Mouse (Mus musculus) E14TG2a.4 (cell line): Measurements from ENCODE around the gene Trim69.

Source experiments
- H3K27me3 ChIP-seq: 2 replicates; pipeline ENCODE4 v1.6.1; 2014; ENCODE audit warnings: low read length, control low read depth; ENCODE audit not compliant: insufficient read depth
- H3K36me3 ChIP-seq: 2 replicates; pipeline ENCODE4 v1.6.1; 2014; ENCODE audit warnings: low read length, control low read depth; ENCODE audit not compliant: insufficient read depth
- H3K4me1 ChIP-seq: replicated peaks from 2 replicates; pipeline ENCODE4 v1.6.1; 2014; ENCODE audit warnings: low read depth, low read length, control low read depth
- H3K4me3 ChIP-seq: replicated peaks from 2 replicates; pipeline ENCODE4 v1.5.1; 2014; ENCODE audit warnings: mild to moderate bottlenecking, low read length
- H3K9me3 ChIP-seq: 2 replicates; pipeline ENCODE4 v1.6.1; 2014; ENCODE audit warnings: low read length, control low read depth
- CTCF ChIP-seq: conservative IDR thresholded peaks from 2 replicates; pipeline ENCODE4 v1.5.1; 2014; ENCODE audit warnings: low read length
- NANOG ChIP-seq: IDR thresholded peaks from 2 replicates; pipeline ENCODE4 v1.6.1; 2014; ENCODE audit warnings: borderline replicate concordance, low read length, mixed read lengths
- POU5F1 ChIP-seq: IDR thresholded peaks from 2 replicates; pipeline ENCODE4 v1.6.1; 2014; ENCODE audit warnings: low read length, borderline replicate concordance

Gene Trim69

DNA sequence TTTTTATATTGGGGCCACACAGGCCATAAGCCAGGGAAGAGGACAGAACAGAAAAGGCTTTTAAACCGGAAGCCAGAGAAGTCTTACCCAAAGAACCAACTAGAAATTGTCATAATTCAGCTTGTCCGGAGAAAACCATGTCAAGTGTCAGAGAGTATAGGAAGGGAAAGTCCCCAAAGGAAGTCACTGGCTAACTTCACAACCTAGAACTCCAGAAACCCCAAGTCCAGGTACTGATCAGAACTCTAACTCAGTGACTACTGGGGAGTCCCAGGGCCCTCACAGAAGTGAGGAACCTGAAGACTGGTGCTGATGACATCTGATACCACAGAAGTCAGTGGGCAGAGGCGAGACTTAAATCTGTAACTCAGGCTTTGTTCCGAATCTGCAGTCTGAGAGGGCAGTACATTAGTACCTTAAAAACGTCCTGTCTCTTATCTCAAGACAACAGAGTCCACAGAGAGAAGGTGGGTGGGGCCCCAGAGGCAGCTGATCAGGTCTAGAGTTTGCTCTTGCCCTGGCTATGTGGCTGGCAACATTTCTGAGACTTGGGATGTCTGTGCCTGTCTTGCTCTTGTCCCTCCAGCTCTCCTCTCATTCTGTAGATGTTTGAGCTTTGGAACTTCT is 22.5 kb upstream of the Trim69 start:
- Histone ChIP-seq H3K36me3 (no peaks in the 10 kb centered on the region), H3K4me1 (no peaks in the 10 kb centered on the region), H3K27me3 (peaks cover under 1% of the 10 kb centered on the region), H3K9me3 (no peaks in the 10 kb centered on the region), H3K4me3 (no peak overlapping the region)
- no peak for TF ChIP-seq CTCF
- no peak for TF ChIP-seq NANOG
- TF ChIP-seq POU5F1: no peak

DNA sequence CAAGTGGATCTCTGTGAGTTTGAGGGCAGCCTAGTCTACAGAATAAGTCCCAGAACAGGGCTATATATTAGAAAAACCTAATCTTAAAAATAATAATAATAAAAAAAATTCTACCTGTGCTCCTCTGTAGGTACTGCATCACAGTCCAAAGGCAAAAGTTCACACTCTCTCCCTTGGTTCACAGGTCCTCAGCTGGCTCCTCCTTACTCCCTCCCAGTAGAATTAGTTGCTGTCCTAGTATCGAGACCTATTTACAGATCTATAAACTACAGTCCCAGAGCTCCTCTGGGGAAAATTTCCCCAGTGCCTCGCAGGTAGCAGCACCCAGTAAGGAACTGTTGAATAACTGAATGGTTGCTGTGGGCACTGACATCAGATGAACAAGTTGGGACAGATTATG is 19.7 kb upstream of the Trim69 start:
- no peaks in the 10 kb centered on the region for H3K9me3 ChIP-seq
- H3K36me3 ChIP-seq: no peaks in the 10 kb centered on the region
- no peaks in the 10 kb centered on the region for H3K4me1 ChIP-seq
- peaks cover 18% of the 10 kb centered on the region for H3K27me3 ChIP-seq
- no peak for TF ChIP-seq NANOG
- TF ChIP-seq CTCF: no peak
- TF ChIP-seq POU5F1: no peak
- no peak overlapping the region for H3K4me3 ChIP-seq

DNA sequence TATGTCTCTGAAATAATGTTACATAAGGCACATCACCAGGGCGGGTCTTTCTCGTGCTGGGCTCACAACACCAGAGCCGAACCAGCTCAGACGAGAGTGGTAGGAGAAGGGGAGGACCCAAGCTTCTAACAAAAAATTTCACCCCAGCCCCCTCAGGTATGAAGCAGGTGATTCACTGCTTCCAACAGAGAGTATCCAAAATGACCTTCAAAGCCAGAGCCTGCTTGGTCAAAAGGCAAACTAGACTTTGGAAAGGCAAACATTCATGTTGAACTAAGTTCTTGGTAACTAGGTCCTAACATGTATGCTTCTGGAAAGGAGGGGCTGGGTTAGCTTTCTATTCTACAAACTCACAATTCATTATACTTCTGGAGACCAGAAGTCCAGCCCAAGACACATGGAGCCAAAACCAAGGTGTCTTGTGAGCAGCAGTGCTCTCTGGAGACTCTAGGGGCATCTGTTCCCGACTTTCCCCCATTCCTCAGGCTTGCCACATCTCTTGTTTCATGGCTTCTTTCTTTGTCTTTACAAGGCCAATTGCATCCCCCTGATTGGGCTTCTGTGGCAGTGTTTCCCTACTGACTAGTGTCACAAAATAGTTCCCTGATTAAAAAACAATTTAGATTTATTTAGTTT is 19.1 kb upstream of the Trim69 start:
- H3K27me3 ChIP-seq: peaks cover 19% of the 10 kb centered on the region
- no peak for TF ChIP-seq CTCF
- no peak for TF ChIP-seq NANOG
- TF ChIP-seq POU5F1: no peak
- H3K4me1 ChIP-seq: no peaks in the 10 kb centered on the region
- no peaks in the 10 kb centered on the region for H3K36me3 ChIP-seq
- H3K4me3 ChIP-seq: no peak overlapping the region
- no peaks in the 10 kb centered on the region for H3K9me3 ChIP-seq

DNA sequence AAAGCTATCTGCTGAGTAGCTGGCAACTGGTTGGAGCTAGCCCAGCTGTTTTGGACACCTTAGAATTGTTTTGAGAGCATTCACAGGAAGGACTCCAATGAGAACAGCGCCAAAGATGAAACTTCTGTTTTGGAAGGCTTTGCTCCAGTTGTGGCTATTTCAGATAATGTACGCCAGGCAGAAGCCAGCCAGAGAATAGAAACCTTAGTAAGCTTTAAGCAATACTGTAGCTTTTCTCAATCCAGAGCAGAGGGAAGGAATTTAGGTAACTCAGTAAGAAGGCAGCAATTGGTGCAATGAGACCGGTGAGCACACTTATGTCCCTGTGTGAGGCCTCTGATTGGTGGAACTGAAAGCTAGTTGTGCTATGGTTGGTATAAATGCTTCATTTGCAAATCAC is 17.4 kb upstream of the Trim69 start:
- Histone ChIP-seq H3K4me1 (peaks cover 4% of the 10 kb centered on the region; the same call in 1 of the 2 replicates), H3K27me3 (peaks cover 36% of the 10 kb centered on the region), H3K36me3 (no peaks in the 10 kb centered on the region), H3K4me3 (no peak overlapping the region), H3K9me3 (no peaks in the 10 kb centered on the region)
- TF ChIP-seq CTCF (no peak), NANOG (no peak), POU5F1 (no peak)

DNA sequence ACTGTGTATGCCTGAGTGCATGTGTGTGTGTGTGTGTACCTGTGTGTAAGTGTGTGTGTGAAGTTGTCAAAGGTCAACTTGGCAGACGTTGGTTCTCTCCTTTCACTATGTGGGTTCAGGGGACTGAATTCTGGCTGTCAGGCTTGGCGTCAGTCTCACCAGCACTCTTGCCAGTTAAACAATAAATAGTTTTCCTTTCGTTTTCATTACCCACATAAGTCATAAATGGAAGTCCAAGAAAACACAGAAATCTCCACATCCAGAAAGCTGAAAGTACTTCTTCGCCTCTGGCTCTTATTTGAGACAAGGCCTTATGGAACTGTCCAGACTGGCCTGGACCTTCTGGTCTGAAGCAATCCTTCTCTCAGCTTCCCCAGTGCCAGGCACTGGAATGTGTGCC is 14.7 kb upstream of the Trim69 start:
- H3K36me3 ChIP-seq: no peaks in the 10 kb centered on the region
- no peak for TF ChIP-seq POU5F1
- peaks cover 11% of the 10 kb centered on the region for H3K4me1 ChIP-seq
- peaks cover 11% of the 10 kb centered on the region for H3K9me3 ChIP-seq
- no peak overlapping the region for H3K4me3 ChIP-seq
- peaks cover 62% of the 10 kb centered on the region for H3K27me3 ChIP-seq

DNA sequence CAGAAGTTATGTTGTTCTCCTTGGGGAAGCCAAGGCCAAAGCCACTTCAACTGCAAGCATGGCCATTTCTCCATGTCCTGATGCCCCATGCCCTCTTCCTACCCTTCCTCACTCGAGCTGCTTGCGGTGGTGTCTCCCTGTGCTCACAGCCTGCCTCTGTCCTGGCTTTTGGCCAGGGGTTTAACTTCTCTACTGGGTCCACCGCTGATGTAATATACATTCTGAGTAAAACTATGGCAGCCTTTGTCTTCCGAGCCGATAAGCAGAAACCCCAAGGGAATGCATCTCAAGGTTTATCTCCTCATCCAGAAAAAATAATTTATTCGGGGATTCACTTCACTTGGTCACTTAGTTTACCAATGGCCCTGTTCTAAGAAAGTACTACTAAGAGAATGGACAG is 13.8 kb upstream of the Trim69 start:
- Histone ChIP-seq H3K4me1 (peaks cover 11% of the 10 kb centered on the region), H3K27me3 (peaks cover 68% of the 10 kb centered on the region), H3K9me3 (peaks cover 13% of the 10 kb centered on the region), H3K4me3 (no peak overlapping the region), H3K36me3 (no peaks in the 10 kb centered on the region)
- TF ChIP-seq POU5F1 (no peak), NANOG (no peak), CTCF (no peak)

DNA sequence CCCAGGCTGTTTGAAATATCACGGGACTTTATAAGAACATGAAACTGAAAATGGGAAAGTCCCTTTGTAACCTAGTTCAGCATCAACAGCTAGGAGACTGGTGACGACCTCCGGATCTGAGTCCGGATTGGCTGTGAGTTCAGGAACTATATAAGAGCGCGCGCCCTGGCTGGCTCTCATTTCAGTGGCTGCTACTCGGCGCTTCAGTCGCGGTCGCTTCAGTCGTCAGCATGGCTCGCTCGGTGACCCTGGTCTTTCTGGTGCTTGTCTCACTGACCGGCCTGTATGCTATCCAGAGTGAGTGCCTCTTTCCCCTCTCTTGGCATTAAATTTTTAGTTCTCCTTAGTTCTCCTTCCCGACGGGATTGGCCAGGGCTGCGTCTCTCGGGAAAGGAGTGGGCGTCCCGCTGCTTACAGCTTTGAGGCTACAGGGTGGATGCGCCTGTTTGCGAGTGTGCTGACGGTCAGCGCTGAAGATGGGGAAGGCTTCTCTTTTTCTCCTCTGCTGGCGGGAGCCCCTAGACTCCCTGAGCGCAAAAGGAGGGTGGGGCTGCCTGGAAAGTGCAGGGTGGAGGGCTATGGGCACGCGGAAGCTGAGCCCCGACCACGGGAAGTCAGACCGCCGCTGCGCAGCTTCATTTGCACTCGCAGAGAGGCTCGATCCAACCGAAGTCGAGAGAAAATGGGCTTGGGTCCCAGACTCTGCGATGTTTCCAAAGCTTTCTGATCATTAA is 12.8 kb upstream of the Trim69 start, which contains the start of gene B2m:
TSS of gene B2m (plus strand) at position 179 of the 734 bp plus-strand sequence.
- Histone ChIP-seq H3K4me3 (peak within 1 kb of the TSS; percentile 79), H3K9me3 (peaks cover 13% of the 10 kb centered on the region), H3K4me1 (peaks cover 11% of the 10 kb centered on the region), H3K36me3 (no peaks in the 10 kb centered on the region), H3K27me3 (peaks cover 72% of the 10 kb centered on the region)
- TF ChIP-seq NANOG (no peak), CTCF (no peak), POU5F1 (no peak)

DNA sequence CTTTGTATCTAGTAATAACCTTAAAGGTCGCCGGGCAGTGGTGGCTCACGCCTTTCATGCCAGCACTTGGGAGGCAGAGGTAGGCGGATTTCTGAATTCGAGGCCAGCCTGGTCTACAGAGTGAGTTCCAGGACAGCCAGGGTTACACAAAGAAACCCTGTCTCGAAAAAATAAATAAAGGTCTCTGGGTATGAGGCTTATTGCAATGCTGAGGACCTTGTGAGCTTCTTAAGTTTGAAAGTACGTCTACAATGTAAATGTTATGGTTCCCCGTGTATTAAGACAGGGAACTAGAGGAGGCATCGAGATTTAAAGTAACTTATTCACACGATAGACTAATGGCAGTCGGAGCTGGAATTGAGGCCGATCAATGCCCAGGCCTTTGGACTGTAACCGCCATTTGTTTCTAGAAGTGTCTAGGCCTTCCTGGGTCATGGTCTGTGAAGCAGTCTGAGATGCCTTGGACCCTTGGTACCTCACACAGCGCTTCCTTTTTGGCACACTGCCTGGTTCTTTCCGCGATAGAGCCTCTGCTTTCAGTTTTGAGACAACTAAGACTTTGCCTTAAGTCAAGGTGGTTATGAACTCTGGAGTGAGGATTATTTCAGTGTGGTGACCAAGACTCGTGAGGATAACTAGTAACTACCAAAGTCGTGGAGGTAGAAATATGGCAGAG is 12.1 kb upstream of the Trim69 start:
- no peak for TF ChIP-seq POU5F1
- no peak for TF ChIP-seq CTCF
- no peak for TF ChIP-seq NANOG
- peak overlapping the region; percentile 79 for H3K4me3 ChIP-seq
- peaks cover 13% of the 10 kb centered on the region for H3K9me3 ChIP-seq
- no peaks in the 10 kb centered on the region for H3K36me3 ChIP-seq
- peaks cover 11% of the 10 kb centered on the region for H3K4me1 ChIP-seq
- H3K27me3 ChIP-seq: peaks cover 66% of the 10 kb centered on the region
